Mouse (Mus musculus): ENCODE measurements at regions not wholly inside any gene's neighbourhood (a gene's known extent, or its start where the extent isn't known, plus 50 kb on each side); places are given as distances from the start of the nearest gene placed in this dataset.
A peak's percentile ranks its signal among the peaks of the same experiment; 100 is the strongest.

GRCm38 (mm10) chr16:77537351-77537750, 64.5 kb downstream of the Gm11146 start:
- no peak for ATAC-seq (ENCODE audit: insufficient number of reproducible peaks, low FRiP score, low TSS enrichment)

GRCm38 (mm10) chr16:77536746-77537145, 65.1 kb downstream of the Gm11146 start:
- peak; percentile 72; the same call in 1 of the 2 replicates for ATAC-seq (ENCODE audit: insufficient number of reproducible peaks, low FRiP score, low TSS enrichment)

GRCm38 (mm10) chr16:77536314-77536713, 65.6 kb downstream of the Gm11146 start:
- ATAC-seq (ENCODE audit: insufficient number of reproducible peaks, low FRiP score, low TSS enrichment): peak; percentile 81; the same call in 1 of the 2 replicates

GRCm38 (mm10) chr16:77535021-77535420, 66.9 kb downstream of the Gm11146 start:
- ATAC-seq (ENCODE audit: insufficient number of reproducible peaks, low FRiP score, low TSS enrichment): 0 out of 2 replicates have a peak, but pooled peaks have one; percentile 60

GRCm38 (mm10) chr16:77531596-77531995, 70.3 kb downstream of the Gm11146 start:
- ATAC-seq (ENCODE audit: insufficient number of reproducible peaks, low FRiP score, low TSS enrichment): no peak

GRCm38 (mm10) chr16:77527951-77528350, 73.9 kb downstream of the Gm11146 start:
- no peak for ATAC-seq (ENCODE audit: insufficient number of reproducible peaks, low FRiP score, low TSS enrichment)

- ATAC-seq (ENCODE audit: insufficient number of reproducible peaks, low FRiP score, low TSS enrichment): no peak
These were observed 87.3 kb downstream of the Gm11146 start for GRCm38 (mm10) chr16:77514606-77515005.

- ATAC-seq (ENCODE audit: insufficient number of reproducible peaks, low FRiP score, low TSS enrichment): no peak
These were observed 98.3 kb downstream of the Gm11146 start for GRCm38 (mm10) chr16:77503556-77503955.

GRCm38 (mm10) chr16:77502916-77503315, 99.0 kb downstream of the Gm11146 start:
- ATAC-seq (ENCODE audit: insufficient number of reproducible peaks, low FRiP score, low TSS enrichment): no peak

- ATAC-seq (ENCODE audit: insufficient number of reproducible peaks, low FRiP score, low TSS enrichment): no peak
These were observed 99.9 kb downstream of the Gm11146 start for GRCm38 (mm10) chr16:77502026-77502425.

GRCm38 (mm10) chr16:77500981-77501380, 100.9 kb downstream of the Gm11146 start:
- no peak for ATAC-seq (ENCODE audit: insufficient number of reproducible peaks, low FRiP score, low TSS enrichment)

- ATAC-seq (ENCODE audit: insufficient number of reproducible peaks, low FRiP score, low TSS enrichment): no peak
These were observed 101.5 kb downstream of the Gm11146 start for GRCm38 (mm10) chr16:77500413-77500812.

GRCm38 (mm10) chr16:77499537-77500301, 102.2 kb downstream of the Gm11146 start:
- ATAC-seq (ENCODE audit: insufficient number of reproducible peaks, low FRiP score, low TSS enrichment): no peak

GRCm38 (mm10) chr16:77495310-77495709, 106.6 kb downstream of the Gm11146 start:
- no peak for ATAC-seq (ENCODE audit: insufficient number of reproducible peaks, low FRiP score, low TSS enrichment)

GRCm38 (mm10) chr16:77494042-77494441, 107.9 kb downstream of the Gm11146 start:
- no peak for ATAC-seq (ENCODE audit: insufficient number of reproducible peaks, low FRiP score, low TSS enrichment)

- ATAC-seq (ENCODE audit: insufficient number of reproducible peaks, low FRiP score, low TSS enrichment): no peak
These were observed 113.7 kb downstream of the Gm11146 start for GRCm38 (mm10) chr16:77488155-77488554.

- no peak for ATAC-seq (ENCODE audit: insufficient number of reproducible peaks, low FRiP score, low TSS enrichment)
These were observed 122.1 kb downstream of the Gm11146 start for GRCm38 (mm10) chr16:77479812-77480211.

- ATAC-seq (ENCODE audit: insufficient number of reproducible peaks, low FRiP score, low TSS enrichment): no peak
These were observed 130.0 kb downstream of the Gm11146 start for GRCm38 (mm10) chr16:77471868-77472267.

GRCm38 (mm10) chr16:77469903-77470302, 132.0 kb downstream of the Gm11146 start:
- no peak for ATAC-seq (ENCODE audit: insufficient number of reproducible peaks, low FRiP score, low TSS enrichment)

GRCm38 (mm10) chr16:77469328-77469875, 132.5 kb downstream of the Gm11146 start:
- no peak for ATAC-seq (ENCODE audit: insufficient number of reproducible peaks, low FRiP score, low TSS enrichment)

GRCm38 (mm10) chr16:77467216-77467615, 134.7 kb downstream of the Gm11146 start:
- ATAC-seq (ENCODE audit: insufficient number of reproducible peaks, low FRiP score, low TSS enrichment): no peak

GRCm38 (mm10) chr16:77464623-77465022, 137.3 kb downstream of the Gm11146 start:
- no peak for ATAC-seq (ENCODE audit: insufficient number of reproducible peaks, low FRiP score, low TSS enrichment)

Data from cerebellum, adult (tissue).